Mouse (Mus musculus) small intestine, adult 2 months (tissue): ENCODE measurements around the gene Rab14. TPM values are rescaled to one million over a fixed set of nuclear protein-coding genes. Genes with fewer than 3 reads are reported as not detected.

ENCODE experiments used
- H3K27ac ChIP-seq: fragments of 200-500 bp; 2 replicates; pipeline ENCODE4 v1.5.1; 2012; ENCODE audit warnings: low read depth, low read length, control low read depth, inconsistent platforms; ENCODE audit not compliant: insufficient read depth
- H3K27me3 ChIP-seq: fragments of 200-500 bp; 2 replicates; pipeline ENCODE4 v1.6.1; 2012; ENCODE audit warnings: mild to moderate bottlenecking, moderate library complexity, low read length, inconsistent platforms; ENCODE audit not compliant: control insufficient read depth, insufficient read depth
- H3K36me3 ChIP-seq: fragments of 200-500 bp; 2 replicates; pipeline ENCODE4 v1.6.1; 2012; ENCODE audit warnings: mild to moderate bottlenecking, low read length, control low read depth, inconsistent platforms; ENCODE audit not compliant: control insufficient read depth, insufficient read depth
- H3K4me1 ChIP-seq: fragments of 200-500 bp; 2 replicates; pipeline ENCODE4 v1.6.1; 2012; ENCODE audit warnings: low read length, inconsistent platforms, mixed read lengths; ENCODE audit not compliant: control insufficient read depth, insufficient read depth, insufficient read length
- H3K4me3 ChIP-seq: fragments of 200-500 bp; 2 replicates; pipeline ENCODE4 v1.5.1; 2012; ENCODE audit warnings: low read depth, mild to moderate bottlenecking, control low read depth, inconsistent platforms, low read length, moderate library complexity
- CTCF ChIP-seq: fragments of 200-500 bp; IDR thresholded peaks from 2 replicates; pipeline ENCODE4 v1.5.1; 2012; ENCODE audit warnings: low read depth, mild to moderate bottlenecking, control low read depth, inconsistent platforms, low read length, moderate library complexity, mixed read lengths; ENCODE audit not compliant: insufficient replicate concordance, insufficient read length; ENCODE audit errors: extremely low read depth
- POLR2A ChIP-seq: fragments of 200-500 bp; IDR thresholded peaks from 2 replicates; pipeline ENCODE4 v1.6.1; 2012; ENCODE audit warnings: low read depth, mild to moderate bottlenecking, control low read depth, inconsistent platforms, low read length, moderate library complexity
- WGBS: fragments of 180-500 bp; shearing (Covaris S2); methylation state at CpG from one replicate; pipeline ENCODE4 v1.1.7; 2018; 5-methylcytosine and 5-hydroxymethylcytosine counted together
- polyA plus RNA-seq: library from polyadenylated mRNA; depleted of rRNA; stranded (reverse); fragments of >200 nt; gene quantifications from 2 replicates; pipeline ENCODE4 v1.2.3, GENCODE M21; 2012

Rab14 gene
- polyA plus RNA-seq, 1 experiment = 239 TPM

DNA sequence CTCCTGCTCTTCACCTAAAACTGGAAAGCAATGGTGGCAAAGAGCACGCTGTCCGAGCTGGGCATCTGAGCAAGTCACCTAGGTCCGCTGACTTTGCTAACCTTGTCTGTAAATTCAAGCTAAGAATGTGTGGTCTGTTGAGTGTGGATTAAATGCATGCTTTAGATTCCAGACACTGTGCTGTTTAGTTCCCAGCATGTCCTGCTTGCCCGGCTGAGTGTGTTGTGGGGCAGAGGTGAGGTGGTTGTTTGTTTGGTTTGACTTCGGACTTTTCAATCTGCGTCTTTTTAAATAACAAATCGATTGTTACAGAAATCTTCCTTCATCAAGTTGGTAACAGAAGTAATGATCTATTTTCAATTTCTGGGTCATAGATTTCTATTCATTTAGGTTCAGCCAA is 43.1 kb downstream of the Rab14 start:
- TF ChIP-seq POLR2A (no peak), CTCF (no peak)
- H3K27ac ChIP-seq = no peak overlapping the region
- peaks cover 51% of the 10 kb centered on the region for H3K36me3 ChIP-seq
- H3K4me1 ChIP-seq = no peaks in the 10 kb centered on the region
- WGBS = 94% methylated on average over 7 of the region's 7 CpGs
- H3K4me3 ChIP-seq = no peak overlapping the region
- H3K27me3 ChIP-seq = no peaks in the 10 kb centered on the region

DNA sequence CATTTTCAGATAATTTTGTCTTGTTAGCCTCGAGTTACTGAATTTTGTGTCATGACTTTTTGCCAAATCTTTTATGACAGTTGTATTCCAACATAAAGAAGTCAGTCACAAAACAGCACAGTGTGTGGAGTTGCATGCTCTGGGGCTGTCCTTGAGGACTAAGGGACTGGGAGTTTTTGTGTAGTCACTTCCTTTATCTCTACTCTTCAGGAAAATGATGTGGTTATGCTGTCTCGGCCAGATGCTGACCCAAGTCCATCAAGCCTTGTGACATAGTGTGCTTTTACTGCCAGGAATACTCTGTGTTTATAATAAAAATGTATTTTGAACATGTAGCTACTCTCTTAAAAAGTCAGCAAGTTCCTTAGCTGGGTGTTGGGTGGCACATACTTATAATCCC is 43.9 kb downstream of the Rab14 start:
- Histone ChIP-seq H3K36me3 (peaks cover 48% of the 10 kb centered on the region), H3K27ac (no peak overlapping the region), H3K4me1 (no peaks in the 10 kb centered on the region), H3K4me3 (no peak overlapping the region), H3K27me3 (no peaks in the 10 kb centered on the region)
- 66% methylated on average over 2 of the region's 2 CpGs for WGBS
- no peak for TF ChIP-seq POLR2A
- TF ChIP-seq CTCF = no peak

DNA sequence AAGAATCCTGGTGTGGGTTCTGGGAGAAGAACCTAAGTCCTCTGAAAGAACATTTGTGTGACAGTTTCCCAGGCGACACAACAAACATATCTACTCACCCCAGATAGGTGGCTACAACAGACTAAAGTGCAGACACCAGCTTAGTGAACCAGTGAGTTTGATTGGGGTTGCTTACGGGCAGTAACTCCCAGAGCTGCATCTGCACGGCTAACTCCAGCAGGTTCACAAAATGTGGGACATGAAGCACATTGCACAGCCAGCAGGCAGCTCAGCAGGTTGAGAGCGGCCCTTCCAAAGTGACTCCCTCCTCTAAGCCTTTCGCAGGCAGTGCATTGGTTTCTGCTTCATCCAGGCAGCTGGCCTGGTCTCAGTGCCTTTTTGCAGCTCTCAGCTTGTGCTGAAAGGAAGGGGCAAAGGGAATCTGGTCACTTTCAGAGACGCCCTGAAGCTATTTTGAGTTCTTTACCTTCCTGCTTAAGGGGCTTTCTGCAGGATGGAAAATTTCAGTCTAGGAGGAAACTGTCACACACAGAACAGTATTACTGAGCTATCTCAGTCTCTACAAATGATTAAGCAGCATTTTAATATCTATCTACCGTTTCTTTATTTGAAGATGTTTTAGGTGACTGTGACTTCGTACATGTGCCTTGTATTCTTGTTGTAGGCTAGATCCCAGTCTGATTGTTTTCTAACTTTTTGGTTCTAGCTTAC is 46.9 kb downstream of the Rab14 start:
- no peak overlapping the region for H3K27ac ChIP-seq
- H3K36me3 ChIP-seq = peaks cover 58% of the 10 kb centered on the region
- H3K4me1 ChIP-seq = peaks cover 6% of the 10 kb centered on the region
- H3K27me3 ChIP-seq = no peaks in the 10 kb centered on the region
- 82% methylated on average over 8 of the region's 8 CpGs for WGBS
- TF ChIP-seq CTCF = no peak
- TF ChIP-seq POLR2A = no peak
- H3K4me3 ChIP-seq = no peak overlapping the region

DNA sequence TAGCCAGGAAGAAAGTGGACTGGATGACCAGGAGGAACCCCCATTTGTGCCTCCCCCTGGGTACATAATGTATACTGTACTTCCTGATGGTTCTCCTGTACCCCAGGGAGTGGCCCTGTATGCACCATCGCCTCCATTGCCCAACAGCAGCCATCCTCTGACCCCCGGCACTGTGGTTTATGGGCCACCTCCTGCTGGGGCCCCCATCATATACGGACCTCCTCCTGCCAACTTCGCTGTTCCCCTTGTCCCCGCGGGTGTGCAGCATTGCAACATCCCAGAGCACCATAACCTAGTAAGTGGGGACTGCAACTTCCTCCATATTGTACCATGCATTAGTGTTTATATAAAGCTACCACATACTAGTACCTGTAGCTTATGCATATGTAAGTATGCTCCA is 47.7 kb downstream of the Rab14 start:
- H3K36me3 ChIP-seq = peaks cover 58% of the 10 kb centered on the region
- H3K27ac ChIP-seq = no peak overlapping the region
- 68% methylated on average over 6 of the region's 6 CpGs for WGBS

DNA sequence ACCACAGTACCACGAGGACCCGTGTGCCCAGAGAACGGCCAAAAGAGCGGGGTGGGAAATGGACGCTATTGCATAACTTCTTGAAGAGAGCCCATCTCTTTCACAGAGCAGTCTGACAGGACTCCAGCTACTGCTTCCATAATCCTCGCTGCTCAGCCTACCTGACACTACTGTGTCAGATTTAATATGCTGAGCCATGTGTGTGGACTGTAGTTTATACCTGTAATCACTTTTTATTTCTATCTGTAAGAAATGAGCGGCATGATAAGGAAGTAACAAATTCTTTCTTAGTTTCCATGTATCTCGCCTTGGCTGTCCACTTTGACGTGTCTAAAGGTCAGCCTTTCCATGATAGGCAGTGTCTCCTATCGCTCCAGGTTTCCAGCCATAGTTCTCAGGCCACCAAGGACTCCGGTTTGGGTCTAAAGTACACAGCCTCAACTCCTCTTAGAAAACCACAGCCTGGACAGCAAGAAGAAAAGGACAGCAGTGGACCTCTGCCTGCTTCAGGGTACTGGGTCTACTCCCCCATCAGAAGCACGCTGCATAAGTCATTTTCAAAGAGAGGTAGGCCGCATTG is 49.5 kb downstream of the Rab14 start:
- Histone ChIP-seq H3K27ac (no peak overlapping the region), H3K36me3 (peaks cover 60% of the 10 kb centered on the region), H3K4me1 (peaks cover 6% of the 10 kb centered on the region), H3K4me3 (no peak overlapping the region), H3K27me3 (no peaks in the 10 kb centered on the region)
- WGBS = 78% methylated on average over 13 of the region's 13 CpGs
- TF ChIP-seq POLR2A (no peak), CTCF (no peak)

More for the DNA sequence above, 47.7 kb downstream of the Rab14 start:
- H3K4me3 ChIP-seq = no peak overlapping the region
- TF ChIP-seq POLR2A (no peak), CTCF (no peak)
- no peaks in the 10 kb centered on the region for H3K27me3 ChIP-seq
- H3K4me1 ChIP-seq = peaks cover 6% of the 10 kb centered on the region

DNA sequence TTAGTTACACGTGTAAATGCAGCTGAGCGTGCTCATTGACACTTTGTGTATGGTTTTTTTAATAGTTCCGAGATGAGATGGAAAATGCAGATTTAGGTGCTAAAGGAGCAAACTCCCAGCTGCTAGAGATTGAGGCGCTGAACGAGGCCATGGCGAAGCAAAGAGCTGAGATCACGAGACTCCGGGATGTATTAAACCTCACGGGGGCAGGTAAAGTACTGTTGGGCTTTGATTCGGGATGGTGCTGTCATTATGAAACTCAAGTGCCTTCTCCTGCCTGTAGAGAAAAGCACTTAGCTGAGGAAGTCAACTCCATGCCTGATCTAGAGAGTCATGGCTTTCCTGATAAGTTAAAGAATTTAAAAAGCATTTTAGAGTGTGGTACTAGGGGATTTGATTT is 52.1 kb downstream of the Rab14 start:
- Histone ChIP-seq H3K27me3 (no peaks in the 10 kb centered on the region), H3K27ac (no peak overlapping the region), H3K4me1 (peaks cover 6% of the 10 kb centered on the region), H3K4me3 (no peak overlapping the region), H3K36me3 (peaks cover 59% of the 10 kb centered on the region)
- WGBS = 93% methylated on average over 10 of the region's 10 CpGs
- TF ChIP-seq CTCF (no peak), POLR2A (no peak)

DNA sequence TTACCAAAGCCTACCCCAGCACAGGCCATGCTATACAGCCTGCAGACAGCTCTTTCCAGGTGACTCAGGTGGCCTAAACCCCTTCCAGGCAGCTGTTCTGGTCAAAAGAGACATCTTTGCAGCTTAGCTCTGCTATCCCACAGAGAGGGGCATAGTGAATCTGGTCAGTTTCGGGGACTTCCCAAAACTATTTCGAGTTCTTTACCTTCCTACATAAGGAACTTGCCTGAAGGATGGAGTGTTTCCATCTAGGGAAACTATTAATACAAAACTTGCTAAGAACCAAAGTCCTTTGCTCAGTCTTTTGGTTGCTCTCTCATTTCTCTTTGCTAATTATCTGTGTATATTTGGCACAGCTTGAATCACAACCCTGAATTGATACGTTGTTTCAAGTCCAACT is 59.2 kb downstream of the Rab14 start:
- 89% methylated on average over 3 of the region's 3 CpGs for WGBS
- H3K27me3 ChIP-seq = no peaks in the 10 kb centered on the region
- H3K4me3 ChIP-seq = no peak overlapping the region
- H3K4me1 ChIP-seq = no peaks in the 10 kb centered on the region
- H3K27ac ChIP-seq = no peak overlapping the region
- TF ChIP-seq CTCF (no peak), POLR2A (no peak)
- peaks cover 54% of the 10 kb centered on the region for H3K36me3 ChIP-seq
